Mouse (Mus musculus) CH12.LX (cell line): ENCODE data around the gene Mrpl46. TPM values are rescaled to one million over a fixed set of nuclear protein-coding genes. Genes with fewer than 3 reads are reported as not detected.

Experiments
- DNase-seq: peaks from one replicate; pipeline ENCODE4 v3.0.0-alpha.2; 2013; ENCODE audit errors: extremely low read depth
- H3K27ac ChIP-seq: 2 replicates; pipeline ENCODE4 v1.5.1; 2012; ENCODE audit warnings: low read depth, mild to moderate bottlenecking, control low read depth, moderate library complexity; ENCODE audit not compliant: insufficient read depth
- H3K27me3 ChIP-seq: replicated peaks from 2 replicates; pipeline ENCODE3; 2012; ENCODE audit warnings: inconsistent platforms
- H3K36me3 ChIP-seq, 2 experiments: replicated peaks in 1 of 2; 2 replicates each; pipeline versions ENCODE3 to v1.6.1; 2012; ENCODE audit warnings: inconsistent platforms in 1 of 2, low read length in 1 of 2, mild to moderate bottlenecking in 1 of 2, mixed read lengths in 1 of 2, moderate library complexity in 1 of 2; ENCODE audit not compliant: control insufficient read depth in 1 of 2, insufficient read depth in 1 of 2
- H3K4me1 ChIP-seq, 2 experiments: 2 replicates each; pipeline ENCODE4 v1.6.1; 2012; ENCODE audit warnings: inconsistent platforms in 1 of 2, moderate library complexity in 1 of 2; ENCODE audit not compliant: insufficient read depth in 2 of 2, control insufficient read depth in 1 of 2
- H3K4me2 ChIP-seq: 2 replicates; pipeline ENCODE4 v1.6.1; 2012; ENCODE audit warnings: low read depth, mild to moderate bottlenecking, control low read depth; ENCODE audit not compliant: poor library complexity, insufficient read depth, severe bottlenecking
- H3K4me3 ChIP-seq, 3 experiments: fragments of 150-350 bp in 1 of 3; sonication (generic) in 1 of 3; replicated peaks in 1 of 3; 2 replicates each; pipeline versions ENCODE3 to v1.5.1; 2011 to 2012; ENCODE audit warnings: low read depth in 2 of 3, low read length in 2 of 3, mild to moderate bottlenecking in 2 of 3, moderate library complexity in 2 of 3, control low read depth in 1 of 3, improper control_type of control experiment in 1 of 3, inconsistent platforms in 1 of 3, mixed read lengths in 1 of 3; ENCODE audit not compliant: poor library complexity in 1 of 3
- H3K79me2 ChIP-seq: replicated peaks from 2 replicates; pipeline ENCODE4 v1.6.1; 2012; ENCODE audit warnings: mild to moderate bottlenecking, moderate library complexity; ENCODE audit not compliant: control insufficient read depth, poor library complexity, insufficient read depth, severe bottlenecking; ENCODE audit errors: extremely low read depth
- H3K9ac ChIP-seq: 2 replicates; pipeline ENCODE4 v1.6.1; 2012; ENCODE audit warnings: low read depth, mild to moderate bottlenecking, control low read depth, moderate library complexity; ENCODE audit not compliant: insufficient read depth
- H3K9me3 ChIP-seq: replicated peaks from 2 replicates; pipeline ENCODE3; 2012; ENCODE audit warnings: low read length, inconsistent platforms, mixed read lengths
- CHD2 ChIP-seq: IDR thresholded peaks from 2 replicates; pipeline ENCODE4 v1.6.1; 2011; ENCODE audit warnings: low read length, improper control_type of control experiment
- EP300 ChIP-seq: IDR thresholded peaks from 2 replicates; pipeline ENCODE4 v1.6.1; 2011; ENCODE audit warnings: low read length, improper control_type of control experiment
- ETS1 ChIP-seq: conservative IDR thresholded peaks from 2 replicates; pipeline ENCODE4 v1.6.1; 2012; ENCODE audit warnings: low read depth, mild to moderate bottlenecking, inconsistent platforms, low read length, improper control_type of control experiment, moderate library complexity
- GABPA ChIP-seq: IDR thresholded peaks from 2 replicates; pipeline ENCODE4 v1.6.1; 2012; ENCODE audit warnings: low read depth, low read length, improper control_type of control experiment, inconsistent platforms; ENCODE audit not compliant: insufficient replicate concordance
- HCFC1 ChIP-seq: IDR thresholded peaks from 2 replicates; pipeline ENCODE4 v1.6.1; 2012; ENCODE audit warnings: low read depth, mild to moderate bottlenecking, inconsistent platforms, low read length, improper control_type of control experiment
- IRF4 ChIP-seq: IDR thresholded peaks from 2 replicates; pipeline ENCODE4 v1.6.1; 2014; ENCODE audit warnings: low read depth, mild to moderate bottlenecking, inconsistent platforms, low read length, improper control_type of control experiment
- KAT2A ChIP-seq: IDR thresholded peaks from 2 replicates; pipeline ENCODE4 v1.6.1; 2012; ENCODE audit warnings: low read length, improper control_type of control experiment, inconsistent platforms; ENCODE audit not compliant: insufficient replicate concordance
- MAZ ChIP-seq: IDR thresholded peaks from 2 replicates; pipeline ENCODE4 v1.6.1; 2012; ENCODE audit warnings: low read depth, mild to moderate bottlenecking, inconsistent platforms, low read length, improper control_type of control experiment, moderate library complexity
- MEF2A ChIP-seq: IDR thresholded peaks from 2 replicates; pipeline ENCODE4 v1.6.1; 2014; ENCODE audit warnings: low read depth, mild to moderate bottlenecking, inconsistent platforms, low read length, improper control_type of control experiment, borderline replicate concordance
- NELFE ChIP-seq: IDR thresholded peaks from 2 replicates; pipeline ENCODE4 v1.6.1; 2011; ENCODE audit warnings: low read depth, low read length, improper control_type of control experiment
- NRF1 ChIP-seq: IDR thresholded peaks from 2 replicates; pipeline ENCODE4 v1.6.1; 2014; ENCODE audit warnings: low read depth, mild to moderate bottlenecking, inconsistent platforms, low read length, improper control_type of control experiment, moderate library complexity
- POLR2AphosphoS2 ChIP-seq: IDR thresholded peaks from 2 replicates; pipeline ENCODE4 v1.6.1; 2011; ENCODE audit warnings: low read depth, low read length, improper control_type of control experiment
- RAD21 ChIP-seq: IDR thresholded peaks from 2 replicates; pipeline ENCODE4 v1.6.1; 2011; ENCODE audit warnings: low read depth, mild to moderate bottlenecking, low read length, improper control_type of control experiment, moderate library complexity
- SMC3 ChIP-seq: IDR thresholded peaks from 2 replicates; pipeline ENCODE4 v1.6.1; 2011; ENCODE audit warnings: low read depth, low read length, improper control_type of control experiment
- TCF12 ChIP-seq: IDR thresholded peaks from 2 replicates; pipeline ENCODE4 v1.6.1; 2014; ENCODE audit warnings: low read depth, mild to moderate bottlenecking, inconsistent platforms, low read length, improper control_type of control experiment
- UBTF ChIP-seq: IDR thresholded peaks from 2 replicates; pipeline ENCODE4 v1.6.1; 2012; ENCODE audit warnings: low read depth, mild to moderate bottlenecking, inconsistent platforms, low read length, improper control_type of control experiment, moderate library complexity
- USF1 ChIP-seq: IDR thresholded peaks from 2 replicates; pipeline ENCODE4 v1.6.1; 2014; ENCODE audit warnings: low read depth, mild to moderate bottlenecking, inconsistent platforms, low read length, improper control_type of control experiment
- USF2 ChIP-seq: conservative IDR thresholded peaks from 2 replicates; pipeline ENCODE4 v1.6.1; 2011; ENCODE audit warnings: low read depth, low read length, improper control_type of control experiment
- ZC3H11A ChIP-seq: IDR thresholded peaks from 2 replicates; pipeline ENCODE4 v1.6.1; 2012; ENCODE audit warnings: low read depth, mild to moderate bottlenecking, inconsistent platforms, low read length, improper control_type of control experiment
- ZKSCAN1 ChIP-seq: IDR thresholded peaks from 2 replicates; pipeline ENCODE4 v1.6.1; 2012; ENCODE audit warnings: low read depth, inconsistent platforms, low read length, improper control_type of control experiment, borderline replicate concordance
- dilution Hi-C: fragments of 300-500 bp; cut with MboI; formaldehyde crosslinking; loops from 2 replicates; pipeline ENCODE4 v1.14.3; 2020; ENCODE audit warnings: low sequenced_read_pairs; ENCODE audit not compliant: extremely low pct_unique_long_range_greater_than_20kb, extremely low pct_ligation_motif_present
- in situ Hi-C: fragments of 300-500 bp; cut with MboI; formaldehyde crosslinking; loops from 3 replicates; pipeline ENCODE4 v1.14.3; 2019; ENCODE audit warnings: low sequenced_read_pairs, low pct_ligation_motif_present, low pct_unique_long_range_greater_than_20kb, mixed read lengths
- polyA plus RNA-seq: library from polyadenylated mRNA; unstranded; fragments of >175 nt; gene quantifications from 2 replicates; pipeline ENCODE4 v1.2.1, GENCODE M21; 2012; ENCODE audit warnings: low read depth; ENCODE audit not compliant: insufficient read length
- total RNA-seq, 2 experiments: library from RNA; depleted of rRNA; stranded (reverse); fragments of 300-350 nt in 1 of 2; fragments of >200 nt in 1 of 2; gene quantifications; 2 replicates each; pipeline ENCODE4 v1.2.3; 2012 to 2014

The Mrpl46 gene
- total and polyA plus RNA-seq, 3 experiments = 56.1 to 63.2 (median 62.8) TPM

DNA sequence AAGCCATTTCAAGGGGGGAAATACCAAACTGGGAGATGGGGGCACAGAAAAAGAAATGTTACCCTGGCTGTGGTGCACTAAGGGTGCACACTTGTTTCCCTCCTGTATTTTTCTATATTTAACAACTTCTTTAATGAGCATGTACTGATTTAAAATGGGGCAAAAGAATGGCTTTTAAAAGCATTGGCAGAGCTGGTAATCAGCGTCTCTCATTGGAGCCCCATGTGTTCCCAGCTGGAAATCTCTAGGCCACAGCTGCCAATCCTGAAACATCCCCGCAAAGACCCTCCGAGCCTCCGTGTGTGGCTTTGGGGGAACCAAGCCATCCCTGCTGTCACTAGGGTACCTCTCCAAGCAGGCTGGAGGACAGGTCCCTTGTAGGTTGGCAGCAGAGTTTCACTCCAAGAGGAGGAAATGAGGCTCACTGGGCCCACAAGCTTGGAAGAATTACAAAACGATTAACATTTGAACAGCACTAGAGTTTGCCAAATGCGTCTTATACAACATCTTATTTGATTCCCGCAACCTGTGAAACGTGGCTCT lies 28.8 kb downstream of the Mrpl46 start:
- dilution Hi-C loops (no loop called here), in situ Hi-C loops (no loop called here)
- no peak overlapping the region for H3K9ac ChIP-seq
- H3K27ac ChIP-seq = no peak overlapping the region
- H3K4me3 ChIP-seq = no peak overlapping the region
- no peak for TF ChIP-seq EP300
- TF ChIP-seq IRF4 = no peak
- TF ChIP-seq CHD2 = no peak
- TF ChIP-seq SMC3 = no peak
- TF ChIP-seq POLR2AphosphoS2 = no peak
- no peak for TF ChIP-seq RAD21
- TF ChIP-seq NRF1 = no peak
- TF ChIP-seq MEF2A = no peak
- TF ChIP-seq KAT2A = no peak
- TF ChIP-seq MAZ = no peak
- TF ChIP-seq HCFC1 = no peak
- TF ChIP-seq UBTF = no peak
- TF ChIP-seq ZC3H11A = no peak
- TF ChIP-seq USF1 = no peak
- no peak for TF ChIP-seq TCF12
- no peak for TF ChIP-seq ZKSCAN1
- no peak for TF ChIP-seq ETS1
- no peak for TF ChIP-seq USF2
- no peak for TF ChIP-seq NELFE
- H3K4me2 ChIP-seq = no peak overlapping the region
- no peaks in the 10 kb centered on the region for H3K79me2 ChIP-seq
- peaks cover 85% of the 10 kb centered on the region for H3K27me3 ChIP-seq
- H3K9me3 ChIP-seq = no peaks in the 10 kb centered on the region
- H3K36me3 ChIP-seq = no peaks in the 10 kb centered on the region
- no peak for DNase-seq
- no peaks in the 10 kb centered on the region for H3K4me1 ChIP-seq

DNA sequence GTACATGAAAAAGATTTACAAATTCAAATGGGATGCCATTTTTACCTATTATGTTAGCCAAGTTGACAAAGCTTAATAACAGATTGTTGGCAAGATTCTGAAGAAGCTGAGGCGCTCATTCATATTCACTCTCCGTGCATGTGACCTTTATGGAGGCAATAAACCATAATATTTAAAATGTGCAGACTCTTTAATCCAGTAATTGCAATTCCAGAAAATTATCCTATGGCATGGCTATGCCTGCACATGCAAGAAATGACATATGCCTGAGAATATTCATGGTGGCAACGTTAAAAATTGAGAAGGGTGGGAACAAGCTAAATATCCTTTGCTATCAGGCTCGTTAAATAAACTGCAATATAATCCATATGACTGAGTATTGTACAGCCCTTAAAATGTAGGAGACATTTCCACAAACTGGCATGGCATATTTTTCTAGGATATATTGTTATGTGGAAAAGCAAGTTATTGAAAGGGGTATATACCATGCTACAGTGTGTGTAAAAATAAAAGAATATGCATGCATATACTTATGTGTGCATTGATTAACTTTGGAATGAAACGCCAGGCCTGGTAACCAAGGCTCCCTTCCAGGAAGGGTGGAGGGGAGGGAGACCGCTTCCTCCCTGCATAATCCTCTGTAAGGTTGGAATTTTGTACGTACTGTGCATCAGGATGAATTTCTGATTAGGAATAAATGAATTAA lies 29.4 kb downstream of the Mrpl46 start:
- Histone ChIP-seq H3K4me3 (no peak overlapping the region), H3K27ac (no peak overlapping the region), H3K36me3 (no peaks in the 10 kb centered on the region), H3K4me1 (no peaks in the 10 kb centered on the region), H3K9ac (no peak overlapping the region), H3K4me2 (no peak overlapping the region), H3K27me3 (peaks cover 84% of the 10 kb centered on the region), H3K9me3 (no peaks in the 10 kb centered on the region), H3K79me2 (no peaks in the 10 kb centered on the region)
- in situ Hi-C loops = no loop called here
- dilution Hi-C loops = no loop called here
- no peak for DNase-seq
- no peak for TF ChIP-seq GABPA
